Mouse (Mus musculus): ENCODE data around the gene Gna13. TPM values are rescaled to one million over a fixed set of nuclear protein-coding genes. Genes with fewer than 3 reads are reported as not detected.

The Gna13 gene
- polyA plus RNA-seq, 1 experiment from 2014 or later: 24.5 TPM

DNA sequence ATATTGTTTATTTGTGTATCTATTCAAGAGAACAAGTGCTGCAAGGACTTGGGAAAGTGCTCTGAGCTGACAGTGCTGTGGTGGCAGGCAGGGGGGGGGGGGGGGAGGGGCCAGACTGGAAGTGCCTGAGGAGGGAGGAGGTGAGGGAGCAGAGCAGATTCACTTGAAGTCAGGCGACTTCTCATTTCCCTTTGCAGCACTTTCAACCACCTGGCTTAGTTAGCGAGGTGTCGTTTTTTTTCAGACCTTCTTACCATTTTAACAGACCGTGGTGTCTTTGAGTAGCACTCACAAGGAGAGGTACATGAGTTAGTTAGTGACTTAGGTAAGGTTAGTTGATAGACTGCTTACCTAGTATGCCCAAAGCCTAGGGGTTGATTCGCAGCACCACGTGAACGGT is 12.8 kb downstream of the Gna13 start:
- H3K27me3 ChIP-seq (replicated peaks; ENCODE audit: control insufficient read depth, insufficient read depth, low read length): no peaks in the 10 kb centered on the region
- H3K4me1 ChIP-seq (ENCODE audit: control insufficient read depth, insufficient read depth, low read length): peaks cover 18% of the 10 kb centered on the region
- no peak overlapping the region for H3K27ac ChIP-seq (replicated peaks; ENCODE audit: low read depth, low read length)
- no peak overlapping the region for H3K4me2 ChIP-seq (ENCODE audit: low read depth, low read length)
- DNase-seq (ENCODE audit: low spot score) (no peak), ATAC-seq (ENCODE audit: low read depth) (no peak)
- H3K9ac ChIP-seq (ENCODE audit: low read depth, low read length): no peak overlapping the region
- peaks cover 4% of the 10 kb centered on the region; the same call in 1 of the 2 replicates for H3K36me3 ChIP-seq (ENCODE audit: control insufficient read depth, insufficient read depth, low read length)
- WGBS: 67% methylated on average over 7 of the region's 7 CpGs
- H3K4me3 ChIP-seq (ENCODE audit: low read depth, low read length): no peak overlapping the region
- H3K9me3 ChIP-seq (ENCODE audit: control insufficient read depth, low read length): no peaks in the 10 kb centered on the region

DNA sequence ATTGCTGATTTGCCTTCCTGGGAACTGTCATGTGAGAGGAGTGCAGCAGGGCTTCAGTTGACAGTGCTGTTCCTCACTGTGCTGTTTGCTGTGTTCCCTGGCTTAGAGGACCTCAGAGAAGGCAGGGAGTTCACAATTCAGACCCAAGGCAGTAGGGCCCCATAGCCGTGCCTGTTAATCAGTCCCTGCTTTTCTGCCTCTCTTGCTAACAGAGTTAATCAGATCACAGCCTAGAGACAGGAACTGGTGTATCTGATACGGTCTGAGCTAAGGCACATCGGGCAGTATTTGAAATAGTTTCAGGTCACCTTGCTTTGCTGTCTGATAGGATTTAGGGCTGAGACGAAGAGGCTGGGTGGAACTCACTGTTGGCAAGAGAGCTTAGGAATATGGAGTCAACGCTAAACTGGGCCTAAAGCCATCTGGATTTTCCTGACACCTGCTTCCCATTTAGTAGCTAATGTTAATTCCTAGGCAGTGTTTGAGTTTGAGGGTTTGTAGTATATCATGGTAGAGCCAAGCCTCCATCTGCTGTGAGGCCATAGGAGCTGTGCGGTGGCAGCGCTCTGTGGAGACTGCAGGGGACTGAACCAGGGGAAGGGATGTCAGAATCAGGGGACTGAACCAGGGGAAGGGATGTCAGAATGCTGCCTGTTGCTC is 14.0 kb downstream of the Gna13 start:
- Histone ChIP-seq H3K27me3 (replicated peaks; ENCODE audit: control insufficient read depth, insufficient read depth, low read length) (no peaks in the 10 kb centered on the region), H3K9me3 (ENCODE audit: control insufficient read depth, low read length) (no peaks in the 10 kb centered on the region), H3K36me3 (ENCODE audit: control insufficient read depth, insufficient read depth, low read length) (peaks cover 4% of the 10 kb centered on the region; the same call in 1 of the 2 replicates), H3K4me1 (ENCODE audit: control insufficient read depth, insufficient read depth, low read length) (peaks cover 18% of the 10 kb centered on the region), H3K4me2 (ENCODE audit: low read depth, low read length) (no peak overlapping the region), H3K9ac (ENCODE audit: low read depth, low read length) (no peak overlapping the region), H3K4me3 (ENCODE audit: low read depth, low read length) (no peak overlapping the region), H3K27ac (replicated peaks; ENCODE audit: low read depth, low read length) (peak overlapping the region; percentile 50)
- peak; percentile 50 for ATAC-seq (ENCODE audit: low read depth)
- peak; percentile 84 for DNase-seq (ENCODE audit: low spot score)
- 24% methylated on average over 7 of the region's 7 CpGs for WGBS

DNA sequence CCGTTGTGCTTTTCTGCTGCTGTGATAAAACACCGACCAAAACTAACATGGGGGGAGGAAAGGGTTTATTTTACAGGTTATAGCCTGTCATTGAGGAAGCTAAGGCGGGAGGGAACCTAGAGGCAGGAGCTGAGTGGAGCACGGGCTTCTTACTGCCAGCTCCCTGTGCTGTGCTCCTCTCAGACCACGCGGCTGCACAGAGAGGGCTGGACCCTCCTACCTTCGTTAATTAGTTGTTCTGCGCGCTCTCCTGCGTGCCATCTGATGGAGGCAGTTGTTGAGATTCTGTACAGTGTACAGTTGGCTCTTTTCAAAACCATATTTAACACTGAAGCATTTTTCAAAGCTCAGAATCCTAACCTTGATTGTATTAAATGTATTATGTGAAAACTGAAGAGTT is 14.8 kb downstream of the Gna13 start:
- H3K27ac ChIP-seq (replicated peaks; ENCODE audit: low read depth, low read length): 0 out of 2 replicates have a peak overlapping the region, but pooled peaks have one; percentile 50
- peaks cover 4% of the 10 kb centered on the region; the same call in 1 of the 2 replicates for H3K36me3 ChIP-seq (ENCODE audit: control insufficient read depth, insufficient read depth, low read length)
- H3K4me2 ChIP-seq (ENCODE audit: low read depth, low read length): 0 out of 2 replicates have a peak overlapping the region, but pooled peaks have one; percentile 7
- DNase-seq (ENCODE audit: low spot score): no peak
- H3K9me3 ChIP-seq (ENCODE audit: control insufficient read depth, low read length): no peaks in the 10 kb centered on the region
- peak overlapping the region; percentile 11; the same call in 1 of the 2 replicates for H3K9ac ChIP-seq (ENCODE audit: low read depth, low read length)
- no peaks in the 10 kb centered on the region for H3K27me3 ChIP-seq (replicated peaks; ENCODE audit: control insufficient read depth, insufficient read depth, low read length)
- 44% methylated on average over 10 of the region's 10 CpGs for WGBS
- H3K4me3 ChIP-seq (ENCODE audit: low read depth, low read length): no peak overlapping the region
- peaks cover 18% of the 10 kb centered on the region for H3K4me1 ChIP-seq (ENCODE audit: control insufficient read depth, insufficient read depth, low read length)
- no peak for ATAC-seq (ENCODE audit: low read depth)

DNA sequence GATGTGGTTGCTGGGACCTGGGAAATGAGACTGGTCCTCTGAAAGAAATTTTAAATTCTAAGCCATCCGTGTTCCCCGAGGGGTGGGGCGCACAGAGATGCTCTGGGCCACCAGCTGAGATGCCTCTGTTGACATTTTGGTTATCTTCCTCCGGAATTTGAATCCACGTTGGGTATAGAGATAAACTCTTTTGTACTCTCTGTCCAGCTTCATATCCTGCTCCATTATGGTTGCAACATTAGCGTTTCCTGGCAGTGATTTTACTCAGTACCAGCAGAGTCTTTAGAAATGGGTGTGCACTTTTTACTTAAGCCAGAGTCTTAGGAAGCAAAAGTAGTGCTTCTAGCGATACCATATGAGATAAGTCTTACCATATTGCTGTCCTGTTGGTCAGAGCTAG is 15.4 kb downstream of the Gna13 start:
- ATAC-seq (ENCODE audit: low read depth) (no peak), DNase-seq (ENCODE audit: low spot score) (no peak)
- Histone ChIP-seq H3K9me3 (ENCODE audit: control insufficient read depth, low read length) (no peaks in the 10 kb centered on the region), H3K4me3 (ENCODE audit: low read depth, low read length) (no peak overlapping the region), H3K4me1 (ENCODE audit: control insufficient read depth, insufficient read depth, low read length) (peaks cover 18% of the 10 kb centered on the region), H3K27me3 (replicated peaks; ENCODE audit: control insufficient read depth, insufficient read depth, low read length) (no peaks in the 10 kb centered on the region), H3K9ac (ENCODE audit: low read depth, low read length) (no peak overlapping the region), H3K27ac (replicated peaks; ENCODE audit: low read depth, low read length) (no peak overlapping the region), H3K36me3 (ENCODE audit: control insufficient read depth, insufficient read depth, low read length) (peaks cover 4% of the 10 kb centered on the region; the same call in 1 of the 2 replicates), H3K4me2 (ENCODE audit: low read depth, low read length) (no peak overlapping the region)
- WGBS: 60% methylated on average over 7 of the region's 7 CpGs

DNA sequence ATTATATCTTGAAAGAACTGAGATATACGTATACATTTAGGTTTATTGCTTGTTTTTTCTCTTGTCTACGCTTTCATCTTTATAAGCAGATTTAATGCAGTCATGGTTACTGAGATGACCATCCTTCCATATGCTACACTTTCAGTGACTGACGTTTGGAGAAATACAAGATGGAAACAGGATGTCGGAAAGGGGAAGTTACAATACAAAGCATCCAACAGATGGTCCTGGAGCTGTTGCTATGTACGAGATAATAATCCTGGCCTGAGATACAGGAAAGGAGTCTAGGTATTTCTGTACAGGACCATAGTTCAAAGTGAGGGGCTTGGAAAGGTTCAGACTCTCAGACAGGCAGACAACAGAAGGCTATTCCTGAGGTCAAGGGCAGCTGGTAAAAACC is 18.0 kb downstream of the Gna13 start:
- ATAC-seq (ENCODE audit: low read depth): no peak
- Histone ChIP-seq H3K4me3 (ENCODE audit: low read depth, low read length) (no peak overlapping the region), H3K4me2 (ENCODE audit: low read depth, low read length) (no peak overlapping the region), H3K9ac (ENCODE audit: low read depth, low read length) (no peak overlapping the region), H3K27ac (replicated peaks; ENCODE audit: low read depth, low read length) (no peak overlapping the region), H3K36me3 (ENCODE audit: control insufficient read depth, insufficient read depth, low read length) (no peaks in the 10 kb centered on the region), H3K4me1 (ENCODE audit: control insufficient read depth, insufficient read depth, low read length) (peaks cover 30% of the 10 kb centered on the region), H3K9me3 (ENCODE audit: control insufficient read depth, low read length) (no peaks in the 10 kb centered on the region), H3K27me3 (replicated peaks; ENCODE audit: control insufficient read depth, insufficient read depth, low read length) (no peaks in the 10 kb centered on the region)
- no peak for DNase-seq (ENCODE audit: low spot score)
- WGBS: 74% methylated on average over 5 of the region's 5 CpGs

DNA sequence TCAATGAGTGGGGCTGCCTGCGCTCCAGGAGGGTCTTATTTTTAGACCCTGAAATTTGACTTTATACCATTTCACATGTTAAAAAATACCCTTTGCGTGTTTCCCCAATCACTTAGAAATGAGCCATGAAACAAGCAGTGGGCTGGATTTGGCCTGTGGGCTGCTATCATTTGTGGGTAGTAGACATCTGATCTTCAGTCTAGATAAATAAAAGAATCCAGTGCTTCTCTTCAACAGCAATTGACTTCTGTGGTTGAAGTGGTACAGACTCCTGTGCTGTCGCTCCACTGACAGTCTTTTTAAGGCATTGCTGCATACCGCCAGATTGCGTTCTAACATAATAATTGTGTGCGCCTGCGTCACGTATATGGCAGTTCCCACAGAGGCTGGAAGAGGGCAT is 22.7 kb downstream of the Gna13 start:
- peaks cover 12% of the 10 kb centered on the region; the same call in 1 of the 2 replicates for H3K4me1 ChIP-seq (ENCODE audit: control insufficient read depth, insufficient read depth, low read length)
- no peaks in the 10 kb centered on the region for H3K9me3 ChIP-seq (ENCODE audit: control insufficient read depth, low read length)
- H3K4me3 ChIP-seq (ENCODE audit: low read depth, low read length): no peak overlapping the region
- WGBS: 83% methylated on average over 8 of the region's 8 CpGs
- H3K36me3 ChIP-seq (ENCODE audit: control insufficient read depth, insufficient read depth, low read length): no peaks in the 10 kb centered on the region
- ATAC-seq (ENCODE audit: low read depth) (no peak), DNase-seq (ENCODE audit: low spot score) (peak; percentile 46)
- no peaks in the 10 kb centered on the region for H3K27me3 ChIP-seq (replicated peaks; ENCODE audit: control insufficient read depth, insufficient read depth, low read length)
- H3K27ac ChIP-seq (replicated peaks; ENCODE audit: low read depth, low read length): no peak overlapping the region
- H3K4me2 ChIP-seq (ENCODE audit: low read depth, low read length): no peak overlapping the region
- H3K9ac ChIP-seq (ENCODE audit: low read depth, low read length): no peak overlapping the region

DNA sequence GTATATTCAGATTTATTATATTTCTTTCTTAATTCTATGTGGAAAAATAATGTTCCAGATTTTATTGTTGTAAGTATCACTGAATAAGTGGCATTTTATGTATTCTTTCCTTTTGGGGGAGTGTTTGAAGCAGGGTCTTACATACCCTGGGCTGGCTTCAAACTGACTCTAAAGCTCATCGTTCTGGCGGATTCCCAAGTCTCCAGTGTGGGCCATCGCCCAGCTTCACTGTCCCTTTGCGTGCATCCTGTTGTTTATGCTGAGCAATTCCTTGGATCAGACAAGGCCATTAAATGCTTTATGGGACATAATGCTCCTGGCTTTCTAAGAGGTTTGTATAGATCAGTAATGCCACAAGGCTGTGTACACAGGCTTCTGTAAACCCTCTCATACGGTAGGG is 26.4 kb downstream of the Gna13 start:
- Histone ChIP-seq H3K4me3 (ENCODE audit: low read depth, low read length) (no peak overlapping the region), H3K27ac (replicated peaks; ENCODE audit: low read depth, low read length) (no peak overlapping the region), H3K9ac (ENCODE audit: low read depth, low read length) (no peak overlapping the region), H3K9me3 (ENCODE audit: control insufficient read depth, low read length) (no peaks in the 10 kb centered on the region), H3K27me3 (replicated peaks; ENCODE audit: control insufficient read depth, insufficient read depth, low read length) (no peaks in the 10 kb centered on the region), H3K36me3 (ENCODE audit: control insufficient read depth, insufficient read depth, low read length) (peaks cover 7% of the 10 kb centered on the region; the same call in 1 of the 2 replicates), H3K4me2 (ENCODE audit: low read depth, low read length) (no peak overlapping the region), H3K4me1 (ENCODE audit: control insufficient read depth, insufficient read depth, low read length) (peaks cover 12% of the 10 kb centered on the region; the same call in 1 of the 2 replicates)
- no peak for ATAC-seq (ENCODE audit: low read depth)
- DNase-seq (ENCODE audit: low spot score): no peak
- 89% methylated on average over 5 of the region's 5 CpGs for WGBS

DNA sequence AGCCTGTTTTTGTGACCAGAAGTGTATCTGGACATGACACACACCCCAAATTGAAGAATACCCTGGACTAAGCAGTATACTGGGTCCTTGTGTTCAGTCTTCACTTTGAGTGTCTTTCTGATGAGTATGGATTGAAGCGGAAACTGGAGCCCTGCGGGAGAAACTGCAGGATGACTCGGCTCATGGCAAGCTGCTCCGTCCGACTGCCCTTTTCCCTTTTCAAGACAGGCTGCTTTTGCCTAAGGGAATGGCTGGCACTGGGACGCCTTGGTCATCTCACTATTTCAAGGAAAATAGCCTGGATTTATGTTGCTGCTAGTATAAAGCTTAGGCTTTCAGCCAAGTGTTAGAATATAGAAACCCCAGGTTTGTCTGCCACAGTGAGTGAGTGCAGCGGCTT is 28.6 kb downstream of the Gna13 start:
- 74% methylated on average over 7 of the region's 7 CpGs for WGBS
- no peak for ATAC-seq (ENCODE audit: low read depth)

DNA sequence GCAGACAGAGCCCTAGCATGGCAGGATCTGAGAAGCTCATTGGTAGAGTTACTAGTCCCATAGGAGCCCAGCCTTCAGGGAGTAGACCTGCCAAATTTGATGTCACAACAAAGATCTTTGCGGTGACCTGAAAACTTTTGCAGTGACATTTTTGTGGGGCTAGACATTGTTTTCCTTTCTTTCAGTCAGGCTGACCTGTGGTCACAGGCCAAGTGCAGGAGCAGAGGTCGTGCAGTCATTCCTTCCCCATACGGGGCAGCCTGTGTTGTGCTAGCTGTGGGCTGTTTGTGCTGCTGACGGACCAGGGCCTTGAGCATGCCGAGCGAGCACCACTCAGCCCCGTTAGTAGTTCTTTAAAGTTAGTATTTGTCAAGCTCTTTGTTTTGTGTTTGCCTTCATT is 29.1 kb downstream of the Gna13 start:
- Histone ChIP-seq H3K27ac (replicated peaks; ENCODE audit: low read depth, low read length) (no peak overlapping the region), H3K27me3 (replicated peaks; ENCODE audit: control insufficient read depth, insufficient read depth, low read length) (no peaks in the 10 kb centered on the region), H3K4me1 (ENCODE audit: control insufficient read depth, insufficient read depth, low read length) (no peaks in the 10 kb centered on the region), H3K4me3 (ENCODE audit: low read depth, low read length) (no peak overlapping the region), H3K9me3 (ENCODE audit: control insufficient read depth, low read length) (no peaks in the 10 kb centered on the region), H3K9ac (ENCODE audit: low read depth, low read length) (no peak overlapping the region), H3K36me3 (ENCODE audit: control insufficient read depth, insufficient read depth, low read length) (peaks cover 32% of the 10 kb centered on the region), H3K4me2 (ENCODE audit: low read depth, low read length) (no peak overlapping the region)
- ATAC-seq (ENCODE audit: low read depth): no peak
- no peak for DNase-seq (ENCODE audit: low spot score)
- WGBS: 63% methylated on average over 7 of the region's 7 CpGs

More for the DNA sequence above, 28.6 kb downstream of the Gna13 start:
- H3K4me1 ChIP-seq (ENCODE audit: control insufficient read depth, insufficient read depth, low read length): no peaks in the 10 kb centered on the region
- no peak overlapping the region for H3K27ac ChIP-seq (replicated peaks; ENCODE audit: low read depth, low read length)
- H3K9ac ChIP-seq (ENCODE audit: low read depth, low read length): no peak overlapping the region
- H3K4me3 ChIP-seq (ENCODE audit: low read depth, low read length): no peak overlapping the region
- H3K27me3 ChIP-seq (replicated peaks; ENCODE audit: control insufficient read depth, insufficient read depth, low read length): no peaks in the 10 kb centered on the region
- no peak for DNase-seq (ENCODE audit: low spot score)
- H3K36me3 ChIP-seq (ENCODE audit: control insufficient read depth, insufficient read depth, low read length): peaks cover 26% of the 10 kb centered on the region
- H3K9me3 ChIP-seq (ENCODE audit: control insufficient read depth, low read length): no peaks in the 10 kb centered on the region
- H3K4me2 ChIP-seq (ENCODE audit: low read depth, low read length): no peak overlapping the region
